Mouse (Mus musculus) midbrain, embryonic 15.5 days (tissue): ENCODE measurements around the gene Trhr2. TPM values are rescaled to one million over a fixed set of nuclear protein-coding genes. Genes with fewer than 3 reads are reported as not detected.
A peak's percentile ranks its signal among the peaks of the same experiment; 100 is the strongest.

ENCODE experiments used
- ATAC-seq: fragments of 200-750 bp; cut with Nextera tagmentation; replicated peaks from 2 replicates; pipeline ENCODE4 v1.8.0; 2017; ENCODE audit warnings: moderate TSS enrichment
- H3K27ac ChIP-seq: fragments of 300-500 bp; sonication (generic); 2 replicates; pipeline ENCODE4 v1.5.1; 2015; ENCODE audit warnings: mild to moderate bottlenecking, inconsistent platforms
- H3K27me3 ChIP-seq: fragments of 300-500 bp; sonication (generic); replicated peaks from 2 replicates; pipeline ENCODE4 v1.6.1; 2015; ENCODE audit warnings: inconsistent platforms
- H3K36me3 ChIP-seq: fragments of 300-500 bp; sonication (generic); replicated peaks from 2 replicates; pipeline ENCODE4 v1.6.1; 2015; ENCODE audit warnings: inconsistent platforms
- H3K4me1 ChIP-seq: fragments of 300-500 bp; sonication (generic); 2 replicates; pipeline ENCODE4 v1.6.1; 2015; ENCODE audit warnings: inconsistent platforms
- H3K4me2 ChIP-seq: fragments of 300-500 bp; sonication (generic); 2 replicates; pipeline ENCODE4 v1.6.1; 2015; ENCODE audit warnings: inconsistent platforms, mild to moderate bottlenecking, moderate library complexity
- H3K4me3 ChIP-seq: fragments of 300-500 bp; sonication (generic); 2 replicates; pipeline ENCODE4 v1.5.1; 2015; ENCODE audit warnings: mild to moderate bottlenecking, inconsistent platforms
- H3K9ac ChIP-seq: fragments of 300-500 bp; sonication (generic); 2 replicates; pipeline ENCODE4 v1.6.1; 2015; ENCODE audit warnings: mild to moderate bottlenecking, inconsistent platforms
- H3K9me3 ChIP-seq: fragments of 300-500 bp; sonication (generic); 2 replicates; pipeline ENCODE4 v1.6.1; 2016; ENCODE audit warnings: inconsistent platforms
- WGBS: fragments of 180-500 bp; shearing (Covaris S2); methylation state at CpG from one replicate; pipeline ENCODE4 v1.1.7; 2015; ENCODE audit warnings: mixed read lengths; 5-methylcytosine and 5-hydroxymethylcytosine counted together
- polyA plus RNA-seq: library from polyadenylated mRNA; unstranded; fragments of >200 nt; fragmentation: Nextera tagmentation; extraction: Ambion mirVana; gene quantifications from 2 replicates; pipeline ENCODE4 v1.2.1, GENCODE M21; 2015

Trhr2 gene
- polyA plus RNA-seq, 1 experiment from 2014 or later, result not detected

GRCm38 (mm10) chr8:122375320-122375719 lies 14.8 kb upstream of the Trhr2 start:
- no peaks in the 10 kb centered on the region for H3K9me3 ChIP-seq
- H3K4me3 ChIP-seq, result no peak overlapping the region
- no peak overlapping the region for H3K9ac ChIP-seq
- peak; percentile 4; the same call in 1 of the 2 replicates for ATAC-seq
- peaks cover 22% of the 10 kb centered on the region for H3K4me1 ChIP-seq
- no peaks in the 10 kb centered on the region for H3K27me3 ChIP-seq
- WGBS, result 94% methylated on average over 7 of the region's 7 CpGs
- no peak overlapping the region for H3K27ac ChIP-seq
- H3K36me3 ChIP-seq, result peaks cover 4% of the 10 kb centered on the region; the same call in 1 of the 2 replicates
- H3K4me2 ChIP-seq, result peak overlapping the region; percentile 49; the same call in 1 of the 2 replicates

- no peak for ATAC-seq
- peaks cover 6% of the 10 kb centered on the region; the same call in 1 of the 2 replicates for H3K4me1 ChIP-seq
- 75% methylated on average over 6 of the region's 6 CpGs for WGBS
- H3K4me3 ChIP-seq, result no peak overlapping the region
- H3K9me3 ChIP-seq, result no peaks in the 10 kb centered on the region
- no peak overlapping the region for H3K4me2 ChIP-seq
- no peaks in the 10 kb centered on the region for H3K27me3 ChIP-seq
- H3K36me3 ChIP-seq, result no peaks in the 10 kb centered on the region
- H3K9ac ChIP-seq, result no peak overlapping the region
- H3K27ac ChIP-seq, result no peak overlapping the region
Measured at GRCm38 (mm10) chr8:122371706-122372105, 11.2 kb upstream of the Trhr2 start.

GRCm38 (mm10) chr8:122369665-122370064 lies 9.1 kb upstream of the Trhr2 start:
- no peak overlapping the region for H3K9ac ChIP-seq
- ATAC-seq, result 0 out of 2 replicates have a peak, but pooled peaks have one; percentile 63
- no peaks in the 10 kb centered on the region for H3K9me3 ChIP-seq
- no peaks in the 10 kb centered on the region for H3K36me3 ChIP-seq
- no peaks in the 10 kb centered on the region for H3K27me3 ChIP-seq
- peaks cover 3% of the 10 kb centered on the region; the same call in 1 of the 2 replicates for H3K4me1 ChIP-seq
- no peak overlapping the region for H3K4me2 ChIP-seq
- WGBS, result 10% methylated on average over 9 of the region's 9 CpGs
- H3K27ac ChIP-seq, result no peak overlapping the region
- no peak overlapping the region for H3K4me3 ChIP-seq

- Histone ChIP-seq H3K9me3 (no peaks in the 10 kb centered on the region), H3K27ac (no peak overlapping the region), H3K4me1 (peaks cover 3% of the 10 kb centered on the region; the same call in 1 of the 2 replicates), H3K4me3 (no peak overlapping the region), H3K9ac (no peak overlapping the region), H3K36me3 (no peaks in the 10 kb centered on the region), H3K4me2 (no peak overlapping the region), H3K27me3 (0 out of 2 replicates have a peak, but pooled peaks cover 3% of the 10 kb centered on the region)
- no peak for ATAC-seq
- WGBS, result 80% methylated on average over 10 of the region's 10 CpGs
Measured at GRCm38 (mm10) chr8:122368494-122368893, 7.9 kb upstream of the Trhr2 start.

GRCm38 (mm10) chr8:122362967-122363366 lies 2.4 kb upstream of the Trhr2 start:
- no peak overlapping the region for H3K4me3 ChIP-seq
- no peak overlapping the region for H3K27ac ChIP-seq
- H3K27me3 ChIP-seq, result peaks cover 10% of the 10 kb centered on the region; the same call in 1 of the 2 replicates
- no peak overlapping the region for H3K4me2 ChIP-seq
- WGBS, result 36% methylated on average over 8 of the region's 8 CpGs
- no peaks in the 10 kb centered on the region for H3K9me3 ChIP-seq
- ATAC-seq, result no peak
- H3K9ac ChIP-seq, result no peak overlapping the region
- H3K36me3 ChIP-seq, result no peaks in the 10 kb centered on the region
- no peaks in the 10 kb centered on the region for H3K4me1 ChIP-seq

GRCm38 (mm10) chr8:122362271-122362670 lies 1.7 kb upstream of the Trhr2 start:
- no peak for ATAC-seq
- 49% methylated on average over 5 of the region's 5 CpGs for WGBS
- no peaks in the 10 kb centered on the region for H3K9me3 ChIP-seq
- H3K36me3 ChIP-seq, result no peaks in the 10 kb centered on the region
- no peak overlapping the region for H3K4me2 ChIP-seq
- H3K27ac ChIP-seq, result no peak overlapping the region
- H3K27me3 ChIP-seq, result peaks cover 10% of the 10 kb centered on the region; the same call in 1 of the 2 replicates
- no peaks in the 10 kb centered on the region for H3K4me1 ChIP-seq
- H3K9ac ChIP-seq, result no peak overlapping the region
- no peak overlapping the region for H3K4me3 ChIP-seq

GRCm38 (mm10) chr8:122359111-122359775 lies 1.3 kb downstream of the Trhr2 start:
- Histone ChIP-seq H3K36me3 (no peaks in the 10 kb centered on the region), H3K9me3 (no peaks in the 10 kb centered on the region), H3K4me3 (no peak overlapping the region), H3K4me2 (no peak overlapping the region), H3K4me1 (no peaks in the 10 kb centered on the region), H3K27me3 (peaks cover 8% of the 10 kb centered on the region; the same call in 1 of the 2 replicates), H3K27ac (no peak overlapping the region), H3K9ac (no peak overlapping the region)
- 77% methylated on average over 15 of the region's 15 CpGs for WGBS
- no peak for ATAC-seq

GRCm38 (mm10) chr8:122357641-122358040 lies 2.9 kb downstream of the Trhr2 start:
- no peak overlapping the region for H3K9ac ChIP-seq
- H3K27me3 ChIP-seq, result peaks cover 7% of the 10 kb centered on the region; the same call in 1 of the 2 replicates
- H3K9me3 ChIP-seq, result no peaks in the 10 kb centered on the region
- H3K27ac ChIP-seq, result no peak overlapping the region
- 87% methylated on average over 5 of the region's 5 CpGs for WGBS
- no peak overlapping the region for H3K4me2 ChIP-seq
- no peak overlapping the region for H3K4me3 ChIP-seq
- no peak for ATAC-seq
- no peaks in the 10 kb centered on the region for H3K4me1 ChIP-seq
- H3K36me3 ChIP-seq, result no peaks in the 10 kb centered on the region

GRCm38 (mm10) chr8:122357202-122357601 lies 3.3 kb downstream of the Trhr2 start:
- H3K9me3 ChIP-seq, result no peaks in the 10 kb centered on the region
- no peaks in the 10 kb centered on the region for H3K4me1 ChIP-seq
- H3K4me3 ChIP-seq, result no peak overlapping the region
- 61% methylated on average over 11 of the region's 11 CpGs for WGBS
- H3K4me2 ChIP-seq, result no peak overlapping the region
- peaks cover 7% of the 10 kb centered on the region; the same call in 1 of the 2 replicates for H3K27me3 ChIP-seq
- ATAC-seq, result no peak
- no peaks in the 10 kb centered on the region for H3K36me3 ChIP-seq
- no peak overlapping the region for H3K27ac ChIP-seq
- no peak overlapping the region for H3K9ac ChIP-seq

- 76% methylated on average over 9 of the region's 9 CpGs for WGBS
- Histone ChIP-seq H3K9me3 (no peaks in the 10 kb centered on the region), H3K36me3 (no peaks in the 10 kb centered on the region), H3K27ac (no peak overlapping the region), H3K9ac (no peak overlapping the region), H3K4me3 (no peak overlapping the region), H3K4me1 (peaks cover 1% of the 10 kb centered on the region; the same call in 1 of the 2 replicates), H3K4me2 (no peak overlapping the region), H3K27me3 (peaks cover 4% of the 10 kb centered on the region; the same call in 1 of the 2 replicates)
- ATAC-seq, result no peak
Measured at GRCm38 (mm10) chr8:122355642-122356606, 4.6 kb downstream of the Trhr2 start.

GRCm38 (mm10) chr8:122354157-122354556 lies 6.4 kb downstream of the Trhr2 start:
- H3K36me3 ChIP-seq, result no peaks in the 10 kb centered on the region
- no peak overlapping the region for H3K9ac ChIP-seq
- H3K4me3 ChIP-seq, result no peak overlapping the region
- no peaks in the 10 kb centered on the region for H3K27me3 ChIP-seq
- 84% methylated on average over 8 of the region's 8 CpGs for WGBS
- H3K4me2 ChIP-seq, result no peak overlapping the region
- H3K4me1 ChIP-seq, result peaks cover 15% of the 10 kb centered on the region
- no peak overlapping the region for H3K27ac ChIP-seq
- no peak for ATAC-seq
- H3K9me3 ChIP-seq, result no peaks in the 10 kb centered on the region
